Mouse (Mus musculus): ENCODE measurements around the gene Gm28635.

Gm28635 gene

GRCm38 (mm10) chr2:84592801-84593200 is 85.0 kb downstream of the Gm28635 start:
- DNase-seq (ENCODE audit: low spot score): no peak

GRCm38 (mm10) chr2:84585700-84586099 is 92.1 kb downstream of the Gm28635 start:
- no peak for DNase-seq (ENCODE audit: low spot score)

GRCm38 (mm10) chr2:84582286-84582685 is 95.6 kb downstream of the Gm28635 start:
- no peak for DNase-seq (ENCODE audit: low spot score)

GRCm38 (mm10) chr2:84581208-84581607 is 96.6 kb downstream of the Gm28635 start:
- DNase-seq (ENCODE audit: low spot score): no peak

- no peak for DNase-seq (ENCODE audit: low spot score)
Observed at GRCm38 (mm10) chr2:84579311-84579710, 98.5 kb downstream of the Gm28635 start.

GRCm38 (mm10) chr2:84574130-84574529 is 103.7 kb downstream of the Gm28635 start:
- DNase-seq (ENCODE audit: low spot score): peak; percentile 63

- DNase-seq (ENCODE audit: low spot score): peak; percentile 60
Observed at GRCm38 (mm10) chr2:84556888-84557514, 120.8 kb downstream of the Gm28635 start.

Measured in left cerebral cortex, adult 11 months (tissue).